Mouse (Mus musculus): Measurements from ENCODE around the gene Bok. TPM values are rescaled to one million over a fixed set of nuclear protein-coding genes. Genes with fewer than 3 reads are reported as not detected.

Gene Bok
- polyA plus RNA-seq, 3 experiments from 2014 or later: not detected

Other genes with a start within 250 kb of the Bok start
- gene Hdlbp, start 206.8 kb upstream of the Bok start, polyA plus RNA-seq (2017; shearing (Covaris generic)): 10 to 100 TPM; 49.3 to 72.0 (median 49.7) TPM
- 1 to 10 TPM in 1 of 3 experiments, under 1 TPM in 2; 0.71 to 2.2 (median 0.73) TPM for gene Farp2, start 173.6 kb upstream of the Bok start, polyA plus RNA-seq (2017; shearing (Covaris generic))
- gene Stk25, start 27.0 kb upstream of the Bok start, polyA plus RNA-seq (2017; shearing (Covaris generic)): 10 to 100 TPM; 30.5 to 33.7 (median 32.4) TPM
- gene Atg4b, start 65.8 kb downstream of the Bok start, polyA plus RNA-seq (2017; shearing (Covaris generic)): 10 to 100 TPM; 57.6 to 85.3 (median 63.8) TPM
- gene Thap4, start 69.2 kb downstream of the Bok start, polyA plus RNA-seq (2017; shearing (Covaris generic)): 10 to 100 TPM; 13.8 to 21.0 (median 19.3) TPM
- gene Dtymk, start 116.3 kb downstream of the Bok start, polyA plus RNA-seq (2017; shearing (Covaris generic)): 100 to 1,000 TPM; 113 to 143 (median 119) TPM
- gene Ing5, start 118.3 kb downstream of the Bok start, polyA plus RNA-seq (2017; shearing (Covaris generic)): 10 to 100 TPM; 20.3 to 26.9 (median 22.1) TPM
- gene D2hgdh, start 139.2 kb downstream of the Bok start, polyA plus RNA-seq (2017; shearing (Covaris generic)): 10 to 100 TPM; 17.0 to 22.7 (median 19.8) TPM
- gene Gal3st2, start 175.6 kb downstream of the Bok start, polyA plus RNA-seq (2017; shearing (Covaris generic)): not detected
- gene Gal3st2b, start 232.7 kb downstream of the Bok start, polyA plus RNA-seq (2017; shearing (Covaris generic)): not detected

Data from inflammation-experienced regulatory T-cells, adult 6 months (primary cell).